Mouse (Mus musculus) liver, adult 2 months (tissue): ENCODE measurements at regions not wholly inside any gene's neighbourhood (a gene's known extent, or its start where the extent isn't known, plus 50 kb on each side); places are given as distances from the start of the nearest gene placed in this dataset.

Experiments
- CTCF ChIP-seq: fragments of 200-500 bp; IDR thresholded peaks from 2 replicates; pipeline ENCODE4 v1.5.1; 2011; ENCODE audit warnings: low read depth, low read length, control low read depth
- POLR2A ChIP-seq: fragments of 200-500 bp; IDR thresholded peaks from 2 replicates; pipeline ENCODE4 v1.6.1; 2011; ENCODE audit warnings: low read length, control low read depth; ENCODE audit not compliant: insufficient read depth; ENCODE audit errors: extremely low read depth

DNA sequence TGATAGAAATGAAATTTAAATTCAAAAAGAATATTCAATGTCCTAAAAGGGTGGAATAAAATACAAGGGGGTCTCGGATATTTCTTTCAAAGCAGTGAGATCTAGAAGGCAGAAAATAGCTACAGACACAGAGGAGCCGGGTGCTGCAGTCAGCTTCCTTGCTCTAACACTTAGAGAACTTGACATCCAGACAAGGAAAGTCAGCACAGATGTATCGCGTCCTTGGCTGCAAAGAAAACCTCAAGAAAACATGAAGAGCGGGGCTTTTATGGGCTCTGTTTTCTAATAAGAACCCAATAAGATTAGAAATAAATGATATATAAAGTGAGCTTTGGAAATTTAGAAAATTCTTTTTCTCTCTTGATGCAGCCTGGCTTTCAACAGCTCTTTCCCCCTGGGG, 53.1 kb upstream of the Glis3 start:
- TF ChIP-seq POLR2A (no peak), CTCF (no peak)
